9 mouse cellular contexts compared by ENCODE assay signal in genomic region chr14:32161090-32161885, GRCm38 (mm10). TPM values are rescaled to one million over a fixed set of nuclear protein-coding genes. Genes with fewer than 3 reads are reported as not detected.
DNase-seq lines count a peak whose midpoint lies in the region; ATAC-seq and TF ChIP-seq lines count a peak whose summit lies in the region.
"Had no signal": no experiment of that assay in that cellular context is flagged by ENCODE, and none has a peak within 500 bp of the region (broad histone marks: within the 10 kb centered on the region; RNA-seq: fewer than 3 reads in every experiment).

No protein-coding gene starts in this region.

- H3K9ac ChIP-seq in forebrain, embryonic 11.5 days (ENCODE audit: low read length), result no peak overlapping the region
- no peak overlapping the region; the same call in 1 of the 2 replicates for H3K9ac ChIP-seq in forebrain, embryonic 16.5 days (replicated peaks; ENCODE audit: low read depth, low read length)
- H3K9ac ChIP-seq in liver, embryonic 14.5 days (replicated peaks), result peak overlapping the region; percentile 98

- no peaks in the 10 kb centered on the region for H3K9me3 ChIP-seq in forebrain, embryonic 10.5 days
- no peaks in the 10 kb centered on the region for H3K9me3 ChIP-seq in forebrain, embryonic 11.5 days (ENCODE audit: control insufficient read depth, low read length)
- H3K9me3 ChIP-seq in E14TG2a.4 (ENCODE audit: low read length), result no peaks in the 10 kb centered on the region
- no peaks in the 10 kb centered on the region for H3K9me3 ChIP-seq in forebrain, embryonic 16.5 days (ENCODE audit: control insufficient read depth, low read length)
- H3K9me3 ChIP-seq in liver, embryonic 14.5 days (ENCODE audit: control insufficient read depth, low read length), result no peaks in the 10 kb centered on the region

- TF ChIP-seq CTCF in E14TG2a.4 (conservative IDR thresholded peaks at IDR 0.05; ENCODE audit: low read length), result no peak
- no peak for TF ChIP-seq CTCF in liver, embryonic 14.5 days (IDR thresholded peaks at IDR 0.05; ENCODE audit: low read depth)

- peak; percentile 67 for TF ChIP-seq EP300 in liver, embryonic 14.5 days (IDR thresholded peaks at IDR 0.05; ENCODE audit: low read depth)

- H3K4me3 ChIP-seq in forebrain, embryonic 10.5 days, result peak overlapping the region; percentile 91
- H3K4me3 ChIP-seq in forebrain, embryonic 11.5 days (ENCODE audit: low read depth, low read length), result no peak overlapping the region
- peak overlapping the region; percentile 96 for H3K4me3 ChIP-seq in E14TG2a.4 (replicated peaks; ENCODE audit: low read length)
- no peak overlapping the region for H3K4me3 ChIP-seq in forebrain, embryonic 16.5 days (replicated peaks; ENCODE audit: low read length)
- H3K4me3 ChIP-seq in liver, embryonic 14.5 days (ENCODE audit: insufficient read depth in 1 of 2, low read depth in 2 of 2, low read length in 2 of 2), result peak overlapping the region; percentile 91 to 93

- no peak for DNase-seq in forebrain, embryonic 10.5 days (ENCODE audit: extremely low spot score, low spot score)
- DNase-seq in forebrain, embryonic 11.5 days (ENCODE audit: low spot score), result no peak
- DNase-seq in liver, embryonic 14.5 days (ENCODE audit: low read depth in 3 of 3, low spot score in 3 of 3), result peak; percentile 63 to 72 (median 66)
- DNase-seq in cerebellum, postnatal 36 days, result no peak
- no peak for DNase-seq in T-cell, adult 2 months (ENCODE audit: low spot score)
- DNase-seq: thymus, postnatal 36 days had no signal

- peaks cover 36% of the 10 kb centered on the region for H3K4me1 ChIP-seq in forebrain, embryonic 10.5 days
- H3K4me1 ChIP-seq in forebrain, embryonic 11.5 days (replicated peaks; ENCODE audit: control insufficient read depth, insufficient read depth, low read length), result peaks cover 8% of the 10 kb centered on the region; the same call in 1 of the 2 replicates
- H3K4me1 ChIP-seq in E14TG2a.4 (replicated peaks; ENCODE audit: low read depth, low read length), result peaks cover 77% of the 10 kb centered on the region
- H3K4me1 ChIP-seq in forebrain, embryonic 16.5 days (replicated peaks; ENCODE audit: control insufficient read depth, insufficient read depth, low read length), result peaks cover 29% of the 10 kb centered on the region
- peaks cover 49 to 50% of the 10 kb centered on the region in 2 experiments for H3K4me1 ChIP-seq in liver, embryonic 14.5 days (replicated peaks; ENCODE audit: control insufficient read depth in 2 of 2, insufficient read depth in 2 of 2, low read length in 1 of 2)

- H3K27me3 ChIP-seq in forebrain, embryonic 10.5 days (ENCODE audit: poor library complexity, severe bottlenecking), result no peaks in the 10 kb centered on the region
- H3K27me3 ChIP-seq in forebrain, embryonic 11.5 days (ENCODE audit: control insufficient read depth, insufficient read depth, low read length), result no peaks in the 10 kb centered on the region
- no peaks in the 10 kb centered on the region for H3K27me3 ChIP-seq in E14TG2a.4 (ENCODE audit: insufficient read depth, low read length)
- no peaks in the 10 kb centered on the region for H3K27me3 ChIP-seq in forebrain, embryonic 16.5 days (replicated peaks; ENCODE audit: control insufficient read depth, insufficient read depth, low read length)
- no peaks in the 10 kb centered on the region for H3K27me3 ChIP-seq in liver, embryonic 14.5 days (ENCODE audit: control insufficient read depth, insufficient read depth, low read length)

- ATAC-seq in forebrain, embryonic 11.5 days (replicated peaks; ENCODE audit: low FRiP score), result no peak
- no peak for ATAC-seq in forebrain, embryonic 16.5 days
- ATAC-seq in liver, embryonic 14.5 days (ENCODE audit: insufficient read depth), result peak; percentile 12; the same call in 1 of the 2 replicates
- no peak for ATAC-seq in granulocyte monocyte progenitor cell, adult 5-6 weeks (replicated peaks; ENCODE audit: poor library complexity, severe bottlenecking)

- 88% methylated on average over 12 of the region's 12 CpGs for WGBS in forebrain, embryonic 10.5 days
- 91% methylated on average over 12 of the region's 12 CpGs for WGBS in forebrain, embryonic 11.5 days
- WGBS in forebrain, embryonic 16.5 days, result 92% methylated on average over 12 of the region's 12 CpGs
- 45% methylated on average over 12 of the region's 12 CpGs for WGBS in liver, embryonic 14.5 days (ENCODE audit: insufficient replicate concordance)

- no peak overlapping the region for H3K27ac ChIP-seq in forebrain, embryonic 10.5 days
- H3K27ac ChIP-seq in forebrain, embryonic 11.5 days (ENCODE audit: low read depth, low read length), result no peak overlapping the region
- no peak overlapping the region for H3K27ac ChIP-seq in forebrain, embryonic 16.5 days (ENCODE audit: low read length)
- peak overlapping the region; percentile 92 for H3K27ac ChIP-seq in liver, embryonic 14.5 days

- H3K4me2 ChIP-seq in forebrain, embryonic 11.5 days (ENCODE audit: low read depth, low read length, severe bottlenecking), result no peak overlapping the region
- peak overlapping the region; percentile 99; the same call in 1 of the 2 replicates for H3K4me2 ChIP-seq in forebrain, embryonic 16.5 days (ENCODE audit: low read length)
- H3K4me2 ChIP-seq in liver, embryonic 14.5 days (ENCODE audit: low read depth), result peak overlapping the region; percentile 74

- no peaks in the 10 kb centered on the region for H3K36me3 ChIP-seq in forebrain, embryonic 10.5 days (replicated peaks)
- H3K36me3 ChIP-seq in forebrain, embryonic 11.5 days (ENCODE audit: control insufficient read depth, insufficient read depth, low read length), result no peaks in the 10 kb centered on the region
- peaks cover 12% of the 10 kb centered on the region; the same call in 1 of the 2 replicates for H3K36me3 ChIP-seq in E14TG2a.4 (ENCODE audit: insufficient read depth, low read length)
- H3K36me3 ChIP-seq in forebrain, embryonic 16.5 days (ENCODE audit: control insufficient read depth, insufficient read depth), result no peaks in the 10 kb centered on the region
- peaks cover 3% of the 10 kb centered on the region; the same call in 1 of the 2 replicates for H3K36me3 ChIP-seq in liver, embryonic 14.5 days (replicated peaks; ENCODE audit: control insufficient read depth, insufficient read depth, low read depth)

RNA-seq across cellular contexts. Expression of gene Ncoa4, which starts 1.6 kb away (rescaled TPM):
- polyA plus RNA-seq in forebrain, embryonic 10.5 days (2016; fragmentation: Nextera tagmentation; extraction: Ambion mirVana), result 69.6 and 82.1 TPM in 2 replicates
- polyA plus RNA-seq in forebrain, embryonic 11.5 days (2014; fragmentation: Nextera tagmentation; extraction: Ambion mirVana), result 102 and 105 TPM in 2 replicates
- 115 and 132 TPM in 2 replicates for polyA plus RNA-seq in forebrain, embryonic 16.5 days (2015; fragmentation: Nextera tagmentation; extraction: Ambion mirVana)
- 80.7 and 117 TPM in 2 replicates for polyA plus RNA-seq in liver, embryonic 14.5 days (2012; rRNA removed)
- 353 and 363 TPM in 2 replicates for polyA plus RNA-seq in liver, embryonic 14.5 days (2014; fragmentation: Nextera tagmentation; extraction: Ambion mirVana)
- 211 and 220 TPM in 2 replicates for total RNA-seq in granulocyte monocyte progenitor cell, adult 5-6 weeks (2014; fragmentation: Nextera tagmentation)
- total RNA-seq in granulocyte monocyte progenitor cell, adult 5-6 weeks (2017), result 230 and 232 TPM in 2 replicates

RNA-seq across cellular contexts. Expression of gene Msmb, which starts 19.5 kb away (rescaled TPM):
- not detected in 2 replicates for polyA plus RNA-seq in forebrain, embryonic 10.5 days (2016; fragmentation: Nextera tagmentation; extraction: Ambion mirVana)
- not detected in 2 replicates for polyA plus RNA-seq in forebrain, embryonic 11.5 days (2014; fragmentation: Nextera tagmentation; extraction: Ambion mirVana)
- polyA plus RNA-seq in forebrain, embryonic 16.5 days (2015; fragmentation: Nextera tagmentation; extraction: Ambion mirVana), result not detected in 2 replicates
- polyA plus RNA-seq in liver, embryonic 14.5 days (2012; rRNA removed), result 0.13 and 0.19 TPM in 2 replicates
- 0.33 and 0.38 TPM in 2 replicates for polyA plus RNA-seq in liver, embryonic 14.5 days (2014; fragmentation: Nextera tagmentation; extraction: Ambion mirVana)
- total RNA-seq in granulocyte monocyte progenitor cell, adult 5-6 weeks (2014; fragmentation: Nextera tagmentation), result not detected in 2 replicates
- not detected in 2 replicates for total RNA-seq in granulocyte monocyte progenitor cell, adult 5-6 weeks (2017)

RNA-seq across cellular contexts. Expression of gene Timm23, which starts 40.4 kb away (rescaled TPM):
- 356 and 363 TPM in 2 replicates for polyA plus RNA-seq in forebrain, embryonic 10.5 days (2016; fragmentation: Nextera tagmentation; extraction: Ambion mirVana)
- 274 TPM in 2 replicates for polyA plus RNA-seq in forebrain, embryonic 11.5 days (2014; fragmentation: Nextera tagmentation; extraction: Ambion mirVana)
- polyA plus RNA-seq in forebrain, embryonic 16.5 days (2015; fragmentation: Nextera tagmentation; extraction: Ambion mirVana), result 221 and 229 TPM in 2 replicates
- polyA plus RNA-seq in liver, embryonic 14.5 days (2012; rRNA removed), result 75.8 and 90.5 TPM in 2 replicates
- polyA plus RNA-seq in liver, embryonic 14.5 days (2014; fragmentation: Nextera tagmentation; extraction: Ambion mirVana), result 196 and 199 TPM in 2 replicates
- total RNA-seq in granulocyte monocyte progenitor cell, adult 5-6 weeks (2014; fragmentation: Nextera tagmentation), result 177 and 202 TPM in 2 replicates
- 156 and 165 TPM in 2 replicates for total RNA-seq in granulocyte monocyte progenitor cell, adult 5-6 weeks (2017)

RNA-seq across cellular contexts. Expression of gene Parg, which starts 40.5 kb away (rescaled TPM):
- polyA plus RNA-seq in forebrain, embryonic 10.5 days (2016; fragmentation: Nextera tagmentation; extraction: Ambion mirVana), result 45.2 and 51.9 TPM in 2 replicates
- polyA plus RNA-seq in forebrain, embryonic 11.5 days (2014; fragmentation: Nextera tagmentation; extraction: Ambion mirVana), result 61.2 and 63.6 TPM in 2 replicates
- 40.7 and 44.2 TPM in 2 replicates for polyA plus RNA-seq in forebrain, embryonic 16.5 days (2015; fragmentation: Nextera tagmentation; extraction: Ambion mirVana)
- 4.4 and 6.0 TPM in 2 replicates for polyA plus RNA-seq in liver, embryonic 14.5 days (2012; rRNA removed)
- 12.6 and 17.0 TPM in 2 replicates for polyA plus RNA-seq in liver, embryonic 14.5 days (2014; fragmentation: Nextera tagmentation; extraction: Ambion mirVana)
- 27.6 and 29.2 TPM in 2 replicates for total RNA-seq in granulocyte monocyte progenitor cell, adult 5-6 weeks (2014; fragmentation: Nextera tagmentation)
- 117 and 145 TPM in 2 replicates for total RNA-seq in granulocyte monocyte progenitor cell, adult 5-6 weeks (2017)

Comparison
In these comparisons a context has a peak if more than half of its experiments do, and no peak if none do; other contexts are left out.
1. H3K4me3 ChIP-seq: peak in forebrain, embryonic 10.5 days (single experiment), E14TG2a.4 (single experiment) and liver, embryonic 14.5 days (2 of 2); none in forebrain, embryonic 11.5 days (single experiment) and forebrain, embryonic 16.5 days (single experiment).
2. DNase-seq: peak in liver, embryonic 14.5 days (3 of 3); none in forebrain, embryonic 10.5 days (single experiment), forebrain, embryonic 11.5 days (single experiment), cerebellum, postnatal 36 days (0 of 2) and T-cell, adult 2 months (single experiment).